Mouse (Mus musculus): Measurements from ENCODE around the gene Gm20449.

GRCm38 (mm10) chr7:41499389-41500049 is at the start of gene Gm20449, which contains the start of gene AW146154:
- TF ChIP-seq POLR2A (IDR thresholded peaks at IDR 0.05; ENCODE audit: low read depth, low read length): peak; percentile 62; the same call in 1 of the 2 replicates
- no peak for TF ChIP-seq CTCF (IDR thresholded peaks at IDR 0.05; ENCODE audit: extremely low read depth, insufficient read length, insufficient replicate concordance, low read depth, low read length)
